In the genomic region with DNA sequence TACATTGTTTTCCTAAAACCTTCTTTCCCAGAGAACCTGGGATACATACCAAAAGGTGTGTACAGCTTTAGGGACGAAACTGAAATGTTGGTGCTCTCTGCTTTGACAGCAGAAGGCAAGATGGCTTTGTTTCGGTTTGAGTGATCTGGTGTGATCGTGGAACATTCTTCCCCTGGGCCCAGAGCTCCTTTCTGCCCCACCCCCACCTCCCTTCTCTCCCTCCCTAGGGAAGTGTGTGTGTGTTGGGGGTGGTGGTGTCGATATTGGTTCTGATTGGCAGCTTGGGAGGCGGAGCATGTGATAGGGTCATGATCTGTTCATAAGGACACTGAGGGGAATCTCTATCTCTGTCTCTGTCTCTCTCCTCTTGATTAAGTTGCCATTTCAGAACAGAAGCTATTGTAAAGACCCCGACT, we compare ENCODE assay signal across 8 mouse cellular contexts.
DNase-seq lines count a peak whose midpoint lies in the region; ATAC-seq and TF ChIP-seq lines count a peak whose summit lies in the region.

No protein-coding gene starts in this region.

- H3K4me2 ChIP-seq in forebrain, postnatal 0 days (ENCODE audit: low read depth): no peak overlapping the region
- H3K4me2 ChIP-seq in midbrain, embryonic 12.5 days (replicated peaks): 0 out of 2 replicates have a peak overlapping the region, but pooled peaks have one; percentile 11
- no peak overlapping the region for H3K4me2 ChIP-seq in midbrain, embryonic 13.5 days (replicated peaks)
- no peak overlapping the region for H3K4me2 ChIP-seq in hindbrain, embryonic 16.5 days (ENCODE audit: low read length)

- no peak for DNase-seq in forebrain, embryonic 10.5 days (ENCODE audit: extremely low spot score, low spot score)
- no peak for DNase-seq in forebrain, postnatal 0 days
- no peak for DNase-seq in Muller cell, postnatal 12 days (ENCODE audit: inconsistent ontology term)
- no peak for DNase-seq in kidney, adult 11 months
- DNase-seq in spleen, postnatal 14 days (ENCODE audit: low spot score in 2 of 2): no peak

- peaks cover 45% of the 10 kb centered on the region for H3K27me3 ChIP-seq in forebrain, embryonic 10.5 days (ENCODE audit: poor library complexity, severe bottlenecking)
- H3K27me3 ChIP-seq in forebrain, postnatal 0 days (ENCODE audit: insufficient read depth, low read length): no peaks in the 10 kb centered on the region
- peaks cover 54% of the 10 kb centered on the region for H3K27me3 ChIP-seq in midbrain, embryonic 12.5 days
- peaks cover 15% of the 10 kb centered on the region; the same call in 1 of the 2 replicates for H3K27me3 ChIP-seq in midbrain, embryonic 13.5 days
- no peaks in the 10 kb centered on the region; the same call in 1 of the 2 replicates for H3K27me3 ChIP-seq in hindbrain, embryonic 16.5 days (replicated peaks; ENCODE audit: control insufficient read depth, insufficient read depth, low read length)

- peak overlapping the region; percentile 81 for H3K27ac ChIP-seq in forebrain, embryonic 10.5 days
- H3K27ac ChIP-seq in forebrain, postnatal 0 days (ENCODE audit: low read depth, low read length): no peak overlapping the region
- peak overlapping the region; percentile 42; the same call in 1 of the 2 replicates for H3K27ac ChIP-seq in midbrain, embryonic 12.5 days (replicated peaks)
- no peak overlapping the region for H3K27ac ChIP-seq in midbrain, embryonic 13.5 days
- H3K27ac ChIP-seq in hindbrain, embryonic 16.5 days (ENCODE audit: low read depth, low read length): peak overlapping the region; percentile 36; the same call in 1 of the 2 replicates

- H3K4me3 ChIP-seq in forebrain, embryonic 10.5 days: no peak overlapping the region
- no peak overlapping the region for H3K4me3 ChIP-seq in forebrain, postnatal 0 days (ENCODE audit: low read depth, low read length)
- no peak overlapping the region for H3K4me3 ChIP-seq in midbrain, embryonic 12.5 days
- H3K4me3 ChIP-seq in midbrain, embryonic 13.5 days (replicated peaks): no peak overlapping the region
- H3K4me3 ChIP-seq in hindbrain, embryonic 16.5 days (ENCODE audit: low read length): no peak overlapping the region

- H3K4me1 ChIP-seq in forebrain, embryonic 10.5 days: peaks cover 61% of the 10 kb centered on the region
- peaks cover 13% of the 10 kb centered on the region; the same call in 1 of the 2 replicates for H3K4me1 ChIP-seq in forebrain, postnatal 0 days (ENCODE audit: insufficient read depth)
- H3K4me1 ChIP-seq in midbrain, embryonic 12.5 days: peaks cover 34% of the 10 kb centered on the region
- peaks cover 38% of the 10 kb centered on the region for H3K4me1 ChIP-seq in midbrain, embryonic 13.5 days (replicated peaks)
- H3K4me1 ChIP-seq in hindbrain, embryonic 16.5 days (ENCODE audit: control insufficient read depth, insufficient read depth, low read depth, low read length): peaks cover 26% of the 10 kb centered on the region

- no peak for TF ChIP-seq CTCF in forebrain, postnatal 0 days (IDR thresholded peaks at IDR 0.05; ENCODE audit: low read depth)

- WGBS in forebrain, embryonic 10.5 days: 51% methylated on average over 6 of the region's 6 CpGs
- WGBS in forebrain, postnatal 0 days: 42% methylated on average over 6 of the region's 6 CpGs
- WGBS in midbrain, embryonic 12.5 days: 29% methylated on average over 6 of the region's 6 CpGs
- WGBS in midbrain, embryonic 13.5 days: 23% methylated on average over 6 of the region's 6 CpGs
- 38% methylated on average over 6 of the region's 6 CpGs for WGBS in hindbrain, embryonic 16.5 days

- no peak for ATAC-seq in forebrain, postnatal 0 days
- no peak for ATAC-seq in midbrain, embryonic 12.5 days (ENCODE audit: low FRiP score, low read depth)
- ATAC-seq in midbrain, embryonic 13.5 days: no peak
- ATAC-seq in hindbrain, embryonic 16.5 days: no peak

- no peaks in the 10 kb centered on the region for H3K36me3 ChIP-seq in forebrain, embryonic 10.5 days (replicated peaks)
- H3K36me3 ChIP-seq in forebrain, postnatal 0 days (ENCODE audit: insufficient read depth): no peaks in the 10 kb centered on the region
- H3K36me3 ChIP-seq in midbrain, embryonic 12.5 days: no peaks in the 10 kb centered on the region
- no peaks in the 10 kb centered on the region for H3K36me3 ChIP-seq in midbrain, embryonic 13.5 days
- H3K36me3 ChIP-seq in hindbrain, embryonic 16.5 days (ENCODE audit: control insufficient read depth, insufficient read depth, low read length): no peaks in the 10 kb centered on the region

- no peak overlapping the region for H3K9ac ChIP-seq in forebrain, postnatal 0 days
- no peak overlapping the region for H3K9ac ChIP-seq in midbrain, embryonic 12.5 days (replicated peaks)
- H3K9ac ChIP-seq in midbrain, embryonic 13.5 days (replicated peaks): no peak overlapping the region
- H3K9ac ChIP-seq in hindbrain, embryonic 16.5 days (ENCODE audit: low read depth, low read length): no peak overlapping the region

- no peaks in the 10 kb centered on the region for H3K9me3 ChIP-seq in forebrain, embryonic 10.5 days
- H3K9me3 ChIP-seq in forebrain, postnatal 0 days (ENCODE audit: low read length): no peaks in the 10 kb centered on the region
- H3K9me3 ChIP-seq in midbrain, embryonic 12.5 days: no peaks in the 10 kb centered on the region
- no peaks in the 10 kb centered on the region for H3K9me3 ChIP-seq in midbrain, embryonic 13.5 days
- H3K9me3 ChIP-seq in hindbrain, embryonic 16.5 days (ENCODE audit: control insufficient read depth, low read length): no peaks in the 10 kb centered on the region

Comparison
In these comparisons a context has a peak if more than half of its experiments do, and no peak if none do; other contexts are left out.
1. H3K27ac ChIP-seq: peak in forebrain, embryonic 10.5 days (single experiment), midbrain, embryonic 12.5 days (single experiment) and hindbrain, embryonic 16.5 days (single experiment); none in forebrain, postnatal 0 days (single experiment) and midbrain, embryonic 13.5 days (single experiment).